Mouse (Mus musculus): ENCODE measurements at regions not wholly inside any gene's neighbourhood (a gene's known extent, or its start where the extent isn't known, plus 50 kb on each side); places are given as distances from the start of the nearest gene placed in this dataset.
A peak's percentile ranks its signal among the peaks of the same experiment; 100 is the strongest.
"Not testable (repeated sequence)": the region's sequence is repeated elsewhere in the genome, so short reads cannot be mapped to it uniquely, and the experiment has no call there.

DNA sequence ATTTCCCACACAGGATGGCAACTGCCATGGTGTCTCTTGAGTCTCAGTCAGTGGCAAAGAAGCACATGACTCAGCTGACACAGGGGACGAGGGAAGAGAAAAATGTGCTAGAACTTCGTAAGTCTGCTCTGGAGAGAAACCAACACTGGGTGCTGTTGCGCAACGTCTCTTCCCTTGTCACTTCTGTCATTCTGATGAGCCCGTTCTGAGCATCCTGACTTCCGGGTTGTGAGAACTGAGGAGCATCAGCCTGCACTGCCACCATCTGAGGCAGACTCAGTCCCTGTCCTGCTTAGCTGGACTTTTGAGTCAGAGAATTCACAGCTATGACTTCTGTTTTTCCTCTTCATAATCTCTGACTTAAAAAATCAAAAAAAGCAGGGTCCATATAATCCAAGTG, 468.9 kb upstream of the Cdh5 start:
- H3K9me3 ChIP-seq: no peaks in the 10 kb centered on the region
- no peak for DNase-seq (ENCODE audit: low spot score)
- no peaks in the 10 kb centered on the region for H3K27me3 ChIP-seq (ENCODE audit: insufficient read depth, poor library complexity, severe bottlenecking)
- no peak overlapping the region for H3K27ac ChIP-seq
- no peaks in the 10 kb centered on the region for H3K36me3 ChIP-seq
- 74% methylated on average over 6 of the region's 6 CpGs for WGBS
- H3K4me3 ChIP-seq: no peak overlapping the region
- H3K4me1 ChIP-seq (replicated peaks): no peaks in the 10 kb centered on the region

DNA sequence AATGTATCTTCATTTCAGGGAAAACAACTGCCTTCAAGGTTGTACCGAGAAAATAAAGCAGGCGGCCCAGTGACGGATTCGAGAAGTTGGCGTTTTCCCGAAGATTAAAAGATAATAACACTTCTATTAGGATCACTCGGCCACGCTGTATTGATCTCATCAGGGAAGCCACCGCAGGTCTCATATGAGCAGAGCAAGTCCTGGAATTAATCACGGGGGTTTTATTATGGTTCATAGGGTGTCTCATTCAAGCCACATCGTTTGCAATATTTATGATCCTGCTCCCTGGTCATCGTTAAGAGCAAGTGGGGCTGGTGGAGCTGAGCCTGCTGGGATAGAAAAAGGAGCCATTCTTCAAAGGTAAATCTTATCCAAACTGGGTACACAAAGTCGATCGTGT, 466.5 kb upstream of the Cdh5 start:
- no peak overlapping the region for H3K4me3 ChIP-seq
- H3K4me1 ChIP-seq (replicated peaks): no peaks in the 10 kb centered on the region
- no peaks in the 10 kb centered on the region for H3K27me3 ChIP-seq (ENCODE audit: insufficient read depth, poor library complexity, severe bottlenecking)
- no peak for DNase-seq (ENCODE audit: low spot score)
- no peaks in the 10 kb centered on the region for H3K9me3 ChIP-seq
- no peaks in the 10 kb centered on the region for H3K36me3 ChIP-seq
- 80% methylated on average over 14 of the region's 14 CpGs for WGBS
- H3K27ac ChIP-seq: no peak overlapping the region

DNA sequence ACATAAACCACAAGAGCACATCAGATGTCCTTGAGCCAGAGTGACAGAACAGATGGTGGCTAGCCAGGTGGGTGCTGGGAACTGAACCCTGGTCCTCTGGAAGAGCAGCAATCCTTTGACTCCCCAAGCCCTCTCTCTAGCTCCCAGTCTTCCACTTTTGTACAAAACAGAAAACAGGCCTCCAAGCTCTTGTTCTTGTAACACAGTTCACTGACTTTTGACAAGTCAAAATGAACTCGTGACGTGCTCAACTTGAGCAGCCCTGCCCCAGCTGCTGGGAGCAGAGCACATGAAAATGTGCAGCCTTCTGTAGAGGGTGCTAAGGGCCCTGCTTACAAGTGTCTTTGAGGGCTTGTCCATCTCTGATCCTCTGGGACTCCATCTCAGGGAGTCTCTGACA, 457.8 kb upstream of the Cdh5 start:
- Histone ChIP-seq H3K36me3 (no peaks in the 10 kb centered on the region), H3K27me3 (ENCODE audit: insufficient read depth, poor library complexity, severe bottlenecking) (no peaks in the 10 kb centered on the region), H3K4me1 (replicated peaks) (no peaks in the 10 kb centered on the region), H3K9me3 (no peaks in the 10 kb centered on the region), H3K27ac (no peak overlapping the region), H3K4me3 (no peak overlapping the region)
- WGBS: 88% methylated on average over 2 of the region's 2 CpGs
- no peak for DNase-seq (ENCODE audit: low spot score)

DNA sequence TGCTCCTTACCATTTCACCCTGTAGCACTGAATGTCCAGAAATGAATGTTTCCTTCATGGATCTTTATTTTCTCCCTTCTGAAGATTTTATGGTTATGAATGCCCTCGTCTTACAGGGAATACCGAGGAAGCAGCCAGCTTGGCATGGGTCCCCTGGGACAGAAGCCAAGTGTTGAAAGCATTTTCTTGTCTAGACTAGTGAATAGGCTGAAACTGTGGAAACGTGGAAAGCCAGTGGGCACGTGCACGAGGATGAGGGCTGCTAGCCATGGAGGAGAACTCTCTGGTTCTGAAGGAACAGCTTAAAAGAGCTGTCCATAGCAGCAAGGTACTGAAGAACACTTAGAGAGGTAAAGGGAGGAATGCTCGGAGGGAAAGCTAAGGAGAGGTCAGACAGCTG, 457.3 kb upstream of the Cdh5 start:
- H3K4me1 ChIP-seq (replicated peaks): no peaks in the 10 kb centered on the region
- H3K9me3 ChIP-seq: no peaks in the 10 kb centered on the region
- WGBS: 83% methylated on average over 6 of the region's 6 CpGs
- no peak overlapping the region for H3K4me3 ChIP-seq
- no peaks in the 10 kb centered on the region for H3K36me3 ChIP-seq
- H3K27ac ChIP-seq: no peak overlapping the region
- no peaks in the 10 kb centered on the region for H3K27me3 ChIP-seq (ENCODE audit: insufficient read depth, poor library complexity, severe bottlenecking)
- no peak for DNase-seq (ENCODE audit: low spot score)

DNA sequence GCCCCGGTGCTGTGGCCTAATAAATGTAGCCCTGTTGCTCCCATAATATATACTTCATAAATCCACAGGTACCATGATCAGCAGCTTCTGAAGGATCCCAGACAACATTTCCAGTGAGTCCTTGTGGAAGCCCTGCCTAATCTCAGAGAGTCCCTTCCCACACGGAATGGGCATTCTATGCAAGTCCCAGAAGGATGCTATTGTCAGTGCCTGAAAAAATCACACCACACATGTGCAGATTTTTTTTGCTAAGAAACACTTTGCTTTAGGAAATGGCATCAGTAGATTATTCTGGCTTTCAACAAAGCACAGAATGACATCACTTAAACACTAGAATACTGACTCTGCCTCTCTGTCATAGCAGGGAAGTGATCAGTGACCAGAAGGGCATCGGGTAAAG, 456.6 kb upstream of the Cdh5 start:
- H3K4me3 ChIP-seq: no peak overlapping the region
- WGBS: 92% methylated on average over 3 of the region's 3 CpGs

DNA sequence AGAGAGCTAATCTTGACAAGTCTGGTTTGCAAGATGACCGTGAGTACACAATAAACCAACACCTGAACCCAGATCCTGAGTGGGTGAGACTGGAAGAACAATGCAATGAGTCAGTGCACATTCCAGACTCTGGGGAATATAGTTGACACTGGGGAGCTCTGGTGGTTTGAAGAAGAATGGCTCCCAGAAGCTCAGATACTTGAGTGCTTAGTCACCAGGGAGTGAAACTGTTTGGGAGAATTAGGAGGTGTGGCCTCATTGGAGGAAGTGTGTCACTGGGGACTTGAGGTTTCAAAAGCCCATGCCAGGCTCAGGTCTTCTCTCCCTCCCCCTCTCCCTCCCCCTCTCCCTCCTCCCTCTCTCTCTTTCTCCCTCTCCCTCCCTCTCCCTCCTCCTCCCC, 436.6 kb upstream of the Cdh5 start:
- 84% methylated on average over 1 of the region's 1 CpGs for WGBS
- Histone ChIP-seq H3K36me3 (no peaks in the 10 kb centered on the region), H3K9me3 (peaks cover 3% of the 10 kb centered on the region; the same call in 1 of the 2 replicates), H3K4me1 (replicated peaks) (no peaks in the 10 kb centered on the region), H3K27me3 (ENCODE audit: insufficient read depth, poor library complexity, severe bottlenecking) (no peaks in the 10 kb centered on the region), H3K4me3 (no peak overlapping the region), H3K27ac (no peak overlapping the region)
- no peak for DNase-seq (ENCODE audit: low spot score)

More for the DNA sequence above, 456.6 kb upstream of the Cdh5 start:
- Histone ChIP-seq H3K9me3 (no peaks in the 10 kb centered on the region), H3K27ac (no peak overlapping the region), H3K36me3 (no peaks in the 10 kb centered on the region), H3K27me3 (ENCODE audit: insufficient read depth, poor library complexity, severe bottlenecking) (no peaks in the 10 kb centered on the region), H3K4me1 (replicated peaks) (no peaks in the 10 kb centered on the region)
- DNase-seq (ENCODE audit: low spot score): no peak

DNA sequence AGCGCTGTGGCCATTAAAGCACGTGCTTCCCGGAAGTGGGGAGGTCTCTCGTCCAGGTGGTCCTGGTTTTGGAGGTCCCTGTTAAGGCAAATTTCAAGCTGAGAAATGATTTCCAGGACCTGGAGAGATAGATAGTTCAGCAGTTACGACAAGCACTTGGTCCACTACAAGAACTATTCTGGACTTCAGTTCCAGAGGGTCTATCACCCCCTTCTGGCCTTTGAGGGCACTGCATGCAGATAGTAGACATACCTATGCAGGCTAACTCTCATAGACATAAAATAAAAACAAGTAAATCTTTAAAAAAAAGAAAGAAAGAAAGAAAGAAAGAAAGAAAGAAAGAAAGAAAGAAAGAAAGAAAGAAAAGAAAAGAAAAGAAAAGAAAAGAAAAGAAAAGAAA, 415.2 kb upstream of the Cdh5 start:
- H3K27me3 ChIP-seq (ENCODE audit: insufficient read depth, poor library complexity, severe bottlenecking); H3K36me3 ChIP-seq; DNase-seq (ENCODE audit: low spot score); H3K4me3 ChIP-seq; H3K9me3 ChIP-seq; H3K27ac ChIP-seq; H3K4me1 ChIP-seq (replicated peaks): not testable (repeated sequence)
- WGBS: 86% methylated on average over 5 of the region's 5 CpGs

DNA sequence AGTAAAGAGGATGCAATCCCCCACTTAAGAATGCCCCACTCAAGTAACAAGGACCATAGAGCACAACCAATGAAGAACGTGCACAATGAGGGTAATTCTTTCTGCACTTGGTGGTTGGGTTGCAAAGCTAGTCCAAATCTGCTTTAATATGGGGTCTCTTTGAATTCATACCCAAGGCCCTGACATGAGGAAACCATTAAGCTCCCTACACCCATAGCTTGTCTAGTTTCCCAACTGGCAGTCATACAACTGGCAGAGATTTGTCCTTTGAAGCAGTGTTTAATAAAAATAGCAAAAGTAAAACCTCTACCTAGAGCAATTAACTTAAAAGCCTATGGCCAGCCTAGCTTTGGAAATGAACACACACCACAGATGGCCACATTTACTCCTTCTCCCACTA, 411.0 kb upstream of the Cdh5 start:
- Histone ChIP-seq H3K4me3 (no peak overlapping the region), H3K4me1 (replicated peaks) (peaks cover 2% of the 10 kb centered on the region; the same call in 1 of the 2 replicates), H3K9me3 (no peaks in the 10 kb centered on the region), H3K36me3 (no peaks in the 10 kb centered on the region), H3K27ac (no peak overlapping the region), H3K27me3 (ENCODE audit: insufficient read depth, poor library complexity, severe bottlenecking) (no peaks in the 10 kb centered on the region)
- 86% methylated on average over 1 of the region's 1 CpGs for WGBS
- no peak for DNase-seq (ENCODE audit: low spot score)

DNA sequence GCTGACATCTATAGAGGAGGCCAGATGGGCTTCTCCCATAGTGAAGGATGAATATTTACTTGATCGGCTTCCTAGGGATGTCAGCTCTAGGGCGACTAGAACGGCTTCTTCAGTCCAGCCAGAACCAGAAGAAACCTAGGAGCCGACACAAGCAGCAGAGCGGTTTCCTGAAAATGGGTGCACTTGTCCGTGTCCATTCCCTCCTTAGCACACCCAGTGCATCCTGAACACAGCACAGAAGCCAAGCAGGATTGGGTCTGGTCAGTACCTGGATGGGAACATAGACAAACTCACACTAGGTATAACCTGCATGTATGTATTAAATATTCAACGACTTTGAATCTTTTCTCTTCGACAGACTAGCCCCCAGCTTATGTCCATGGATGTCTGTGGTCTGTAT, 407.9 kb upstream of the Cdh5 start:
- H3K9me3 ChIP-seq: 0 out of 2 replicates have a peak, but pooled peaks cover 4% of the 10 kb centered on the region
- H3K4me3 ChIP-seq: no peak overlapping the region
- H3K4me1 ChIP-seq (replicated peaks): peaks cover 2% of the 10 kb centered on the region; the same call in 1 of the 2 replicates
- no peak for DNase-seq (ENCODE audit: low spot score)
- 93% methylated on average over 8 of the region's 8 CpGs for WGBS
- no peak overlapping the region for H3K27ac ChIP-seq
- H3K36me3 ChIP-seq: no peaks in the 10 kb centered on the region
- no peaks in the 10 kb centered on the region for H3K27me3 ChIP-seq (ENCODE audit: insufficient read depth, poor library complexity, severe bottlenecking)

DNA sequence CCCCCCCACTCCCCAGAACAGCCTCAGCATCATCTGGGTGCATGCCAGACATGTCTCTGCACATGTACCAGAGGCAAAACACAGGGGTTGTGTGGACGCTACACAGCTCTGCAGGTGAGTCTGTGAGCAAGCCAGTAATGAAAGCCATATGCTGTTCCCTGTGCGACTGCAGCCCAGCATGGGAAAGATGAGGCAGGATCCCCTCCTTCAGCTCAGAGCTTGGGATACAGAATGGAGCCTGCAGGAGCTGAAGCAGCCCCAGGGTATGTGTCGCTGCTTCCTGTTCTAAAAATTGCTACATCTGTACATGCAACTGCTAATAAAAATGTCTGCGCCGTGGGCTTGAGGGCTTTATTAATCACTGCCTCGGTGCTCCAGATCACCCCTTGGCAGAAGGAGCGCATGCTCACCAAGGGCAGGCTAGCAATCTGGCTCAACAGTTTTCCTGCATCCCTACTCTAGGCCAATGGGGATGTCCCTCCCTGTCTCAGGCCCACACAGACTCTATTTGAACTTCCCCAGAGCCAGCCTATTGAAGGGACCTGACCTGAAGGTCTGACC, 407.0 kb upstream of the Cdh5 start:
- Histone ChIP-seq H3K4me3 (no peak overlapping the region), H3K36me3 (no peaks in the 10 kb centered on the region), H3K9me3 (0 out of 2 replicates have a peak, but pooled peaks cover 4% of the 10 kb centered on the region), H3K27ac (no peak overlapping the region), H3K4me1 (replicated peaks) (peaks cover 2% of the 10 kb centered on the region; the same call in 1 of the 2 replicates), H3K27me3 (ENCODE audit: insufficient read depth, poor library complexity, severe bottlenecking) (no peaks in the 10 kb centered on the region)
- DNase-seq (ENCODE audit: low spot score): peak; percentile 6
- WGBS: 88% methylated on average over 7 of the region's 7 CpGs

DNA sequence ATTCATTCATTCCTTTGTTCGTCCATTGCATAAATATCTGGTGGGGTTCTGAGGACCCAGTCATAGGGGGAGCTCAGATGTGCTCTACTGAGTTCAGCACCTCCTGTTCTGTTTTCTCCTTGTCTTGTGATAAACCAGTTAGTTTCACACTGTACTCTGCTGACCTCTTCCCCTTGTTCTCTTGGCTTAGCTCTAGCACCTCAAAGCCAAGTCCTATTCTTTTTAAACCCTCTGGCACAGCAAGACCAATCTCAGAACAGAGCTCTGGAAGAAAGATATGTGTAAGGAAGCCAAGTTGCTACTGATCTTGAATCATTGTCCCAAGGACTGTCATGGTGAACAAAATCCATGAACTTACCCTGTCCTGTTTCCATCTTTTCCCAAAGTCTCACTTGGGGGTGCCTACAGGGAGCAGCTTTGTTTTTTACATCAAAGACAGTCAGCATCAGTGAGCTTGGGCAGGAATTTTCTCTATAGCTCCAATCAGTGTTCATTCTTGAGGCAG, 402.4 kb upstream of the Cdh5 start:
- Histone ChIP-seq H3K27me3 (ENCODE audit: insufficient read depth, poor library complexity, severe bottlenecking) (no peaks in the 10 kb centered on the region), H3K9me3 (0 out of 2 replicates have a peak, but pooled peaks cover 4% of the 10 kb centered on the region), H3K4me1 (replicated peaks) (peaks cover 2% of the 10 kb centered on the region; the same call in 1 of the 2 replicates), H3K4me3 (no peak overlapping the region), H3K27ac (no peak overlapping the region), H3K36me3 (no peaks in the 10 kb centered on the region)
- no peak for DNase-seq (ENCODE audit: low spot score)
- WGBS: 88% methylated on average over 1 of the region's 1 CpGs

DNA sequence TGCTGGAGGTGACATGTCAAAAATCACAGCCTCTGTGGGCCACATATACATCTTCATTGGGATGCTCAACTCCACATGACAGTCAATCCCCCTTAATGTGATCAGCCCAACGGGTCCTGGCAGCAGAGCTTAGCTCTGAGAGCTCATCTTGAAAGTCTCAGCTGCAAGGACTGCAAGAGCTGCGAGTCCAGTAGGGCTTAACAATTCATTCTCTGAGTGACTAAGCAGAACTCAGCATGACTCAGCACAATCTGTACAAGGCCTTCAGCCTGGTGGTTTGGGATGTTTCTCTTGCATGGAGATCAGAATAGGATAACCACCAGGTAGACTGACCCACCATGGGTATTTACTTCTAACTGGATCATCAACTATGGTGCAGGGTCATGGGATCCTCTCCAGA, 399.2 kb upstream of the Cdh5 start:
- no peaks in the 10 kb centered on the region for H3K27me3 ChIP-seq (ENCODE audit: insufficient read depth, poor library complexity, severe bottlenecking)
- DNase-seq (ENCODE audit: low spot score): no peak
- 75% methylated on average over 2 of the region's 2 CpGs for WGBS

DNA sequence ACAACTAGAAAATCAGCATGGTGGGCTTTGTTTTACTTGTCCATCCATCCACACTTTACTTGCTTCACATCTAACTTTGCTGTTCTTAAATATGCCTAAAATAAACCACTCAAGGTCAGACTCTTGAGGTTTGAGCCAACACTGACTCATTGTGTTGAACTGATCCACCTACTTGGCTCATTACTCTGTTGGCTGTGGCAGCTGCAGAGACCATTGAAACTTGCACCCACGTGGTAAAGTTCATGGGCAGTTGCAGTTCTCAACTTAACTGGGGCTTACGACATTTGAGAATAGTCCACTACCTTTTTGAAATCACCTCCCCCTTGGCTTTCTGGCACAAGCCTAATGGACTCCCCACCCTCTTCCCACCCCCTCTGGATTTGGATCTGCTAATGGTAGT, 395.3 kb upstream of the Cdh5 start:
- Histone ChIP-seq H3K36me3 (no peaks in the 10 kb centered on the region), H3K27me3 (ENCODE audit: insufficient read depth, poor library complexity, severe bottlenecking) (no peaks in the 10 kb centered on the region), H3K27ac (no peak overlapping the region), H3K9me3 (0 out of 2 replicates have a peak, but pooled peaks cover 2% of the 10 kb centered on the region), H3K4me3 (no peak overlapping the region), H3K4me1 (replicated peaks) (no peaks in the 10 kb centered on the region)
- no peak for DNase-seq (ENCODE audit: low spot score)
- WGBS: 88% methylated on average over 2 of the region's 2 CpGs

More for the DNA sequence above, 399.2 kb upstream of the Cdh5 start:
- Histone ChIP-seq H3K9me3 (0 out of 2 replicates have a peak, but pooled peaks cover 6% of the 10 kb centered on the region), H3K4me3 (no peak overlapping the region), H3K36me3 (no peaks in the 10 kb centered on the region), H3K4me1 (replicated peaks) (no peaks in the 10 kb centered on the region), H3K27ac (no peak overlapping the region)

DNA sequence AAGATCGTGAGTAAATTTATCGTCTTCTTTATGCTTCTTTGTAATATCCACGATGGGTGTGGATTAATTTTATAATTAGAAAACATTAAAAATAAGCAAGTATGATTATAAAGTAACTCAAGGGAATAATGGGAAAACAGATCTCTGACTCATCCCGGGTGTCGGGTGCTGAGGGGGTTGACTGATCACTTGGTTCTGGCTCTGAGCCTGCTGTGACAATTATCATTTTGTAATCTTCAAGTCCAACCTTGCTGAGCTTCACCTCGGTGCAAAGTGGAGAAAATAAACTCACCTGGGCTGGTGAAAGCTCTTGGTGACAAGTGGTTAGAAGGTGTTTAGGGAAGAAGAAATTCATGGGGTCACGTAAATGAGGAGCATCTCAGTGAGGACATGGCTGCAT, 390.6 kb upstream of the Cdh5 start:
- H3K27ac ChIP-seq; H3K4me3 ChIP-seq; H3K4me1 ChIP-seq (replicated peaks); DNase-seq (ENCODE audit: low spot score); H3K36me3 ChIP-seq; H3K9me3 ChIP-seq; H3K27me3 ChIP-seq (ENCODE audit: insufficient read depth, poor library complexity, severe bottlenecking): not testable (repeated sequence)
- 90% methylated on average over 7 of the region's 7 CpGs for WGBS
